Mouse (Mus musculus) testis, adult 2 months (tissue): ENCODE measurements around the gene Traf3ip1. TPM values are rescaled to one million over a fixed set of nuclear protein-coding genes. Genes with fewer than 3 reads are reported as not detected.

Experiments
- H3K27ac ChIP-seq: fragments of 200-500 bp; 2 replicates; pipeline ENCODE4 v1.5.1; 2012; ENCODE audit warnings: low read depth, low read length; ENCODE audit not compliant: control insufficient read depth, insufficient read depth
- H3K27me3 ChIP-seq: fragments of 200-500 bp; 2 replicates; pipeline ENCODE4 v1.6.1; 2012; ENCODE audit warnings: mild to moderate bottlenecking, low read length, moderate library complexity; ENCODE audit not compliant: control insufficient read depth, insufficient read depth
- H3K36me3 ChIP-seq: fragments of 200-500 bp; 2 replicates; pipeline ENCODE4 v1.6.1; 2012; ENCODE audit warnings: mild to moderate bottlenecking, low read length; ENCODE audit not compliant: control insufficient read depth, insufficient read depth
- H3K4me1 ChIP-seq: fragments of 200-500 bp; 2 replicates; pipeline ENCODE4 v1.6.1; 2012; ENCODE audit warnings: low read length; ENCODE audit not compliant: control insufficient read depth, insufficient read depth
- H3K4me3 ChIP-seq: fragments of 200-500 bp; 2 replicates; pipeline ENCODE4 v1.5.1; 2012; ENCODE audit warnings: low read depth, mild to moderate bottlenecking, low read length, moderate library complexity, mixed read lengths; ENCODE audit not compliant: control insufficient read depth
- CTCF ChIP-seq: fragments of 200-500 bp; IDR thresholded peaks from 2 replicates; pipeline ENCODE4 v1.5.1; 2012; ENCODE audit warnings: low read depth, mild to moderate bottlenecking, inconsistent platforms, low read length, moderate library complexity; ENCODE audit not compliant: control insufficient read depth, insufficient read depth, insufficient replicate concordance
- POLR2A ChIP-seq: fragments of 200-500 bp; IDR thresholded peaks from 2 replicates; pipeline ENCODE4 v1.6.1; 2012; ENCODE audit warnings: low read depth, mild to moderate bottlenecking, inconsistent platforms, low read length, moderate library complexity; ENCODE audit not compliant: control insufficient read depth
- polyA plus RNA-seq: library from polyadenylated mRNA; depleted of rRNA; stranded (reverse); fragments of >200 nt; gene quantifications from 2 replicates; pipeline ENCODE4 v1.2.3, GENCODE M21; 2012

Traf3ip1 gene
- polyA plus RNA-seq, 1 experiment, result 32.5 TPM

DNA sequence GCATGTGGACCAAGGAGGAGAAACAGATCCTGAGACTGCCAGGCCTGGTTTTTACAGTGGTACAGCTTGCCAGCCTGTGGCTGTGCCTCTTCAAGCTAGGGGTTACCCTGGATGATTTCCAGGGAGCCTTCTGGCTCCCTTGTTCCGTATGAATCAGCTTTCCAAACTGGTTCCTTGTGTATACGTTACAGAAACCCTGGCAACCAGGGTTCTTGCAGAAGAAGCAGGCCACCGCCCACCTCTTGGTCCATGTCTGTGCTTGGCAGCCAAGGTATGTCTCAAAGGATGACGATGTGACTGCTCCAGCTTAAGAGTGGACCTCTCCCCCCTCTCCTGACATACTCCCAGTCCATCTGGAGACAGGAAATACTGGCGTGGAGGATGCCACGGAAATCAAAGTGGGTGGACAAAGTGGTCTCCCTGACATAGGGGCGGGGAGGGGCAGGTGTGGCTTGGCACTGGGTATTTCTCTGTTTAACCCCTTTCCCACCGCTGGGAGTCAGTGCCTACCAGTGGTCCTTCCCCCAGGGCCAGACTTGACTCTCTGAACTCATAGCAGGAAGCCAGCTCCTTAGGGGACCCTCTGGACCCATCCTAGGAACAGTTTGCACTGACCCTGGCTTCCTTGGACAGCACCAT, 36.1 kb upstream of the Traf3ip1 start:
- H3K27ac ChIP-seq, result peak overlapping the region; percentile 64
- H3K27me3 ChIP-seq, result no peaks in the 10 kb centered on the region
- peaks cover 8% of the 10 kb centered on the region for H3K4me1 ChIP-seq
- no peaks in the 10 kb centered on the region for H3K36me3 ChIP-seq
- H3K4me3 ChIP-seq, result peak overlapping the region; percentile 89
- TF ChIP-seq CTCF (no peak), POLR2A (no peak)

DNA sequence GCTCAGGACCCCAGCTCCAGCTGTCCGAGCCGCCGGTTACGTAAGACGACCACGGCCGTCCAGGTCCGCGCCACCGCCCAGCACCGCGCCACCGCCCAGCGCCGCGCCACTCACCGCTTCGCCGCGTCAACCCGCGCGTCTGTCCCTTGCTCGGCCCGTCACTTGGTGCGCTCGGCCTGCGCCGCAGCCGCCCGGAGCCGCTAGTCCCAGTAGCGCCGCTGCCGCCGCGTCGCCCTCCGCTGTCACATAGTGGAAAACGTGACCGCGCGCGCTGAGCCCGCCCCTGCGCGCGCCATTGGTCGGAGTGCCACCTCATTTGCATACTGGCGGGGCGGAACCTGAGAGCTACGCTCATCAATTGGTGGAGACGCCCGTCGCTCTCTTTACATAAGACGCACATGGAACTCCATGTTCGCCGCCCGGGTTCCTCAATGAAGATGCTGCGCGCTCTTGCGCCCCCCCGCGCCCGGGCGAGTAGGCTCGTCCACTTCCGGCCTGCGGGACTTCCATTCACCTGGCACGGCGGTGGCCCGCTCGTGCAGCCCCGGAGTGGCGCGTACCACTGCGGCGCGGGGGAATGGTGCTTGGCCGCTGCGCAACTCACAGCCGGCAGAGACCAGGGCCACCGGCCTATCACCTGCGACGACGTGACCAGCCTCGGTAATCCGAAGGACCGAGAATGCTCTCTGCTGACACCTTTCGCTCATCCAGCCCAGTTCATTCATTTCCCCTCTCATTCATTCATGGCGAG, 35.2 kb upstream of the Traf3ip1 start, which contains the start of gene Per2:
Gene Per2, minus strand, starts transcription at position 266 of the 751 bp plus-strand sequence.
- H3K4me3 ChIP-seq, result peak within 1 kb of the TSS; percentile 89
- TF ChIP-seq CTCF (peak; percentile 7; the same call in 1 of the 2 replicates), POLR2A (peak; percentile 62)
- no peaks in the 10 kb centered on the region for H3K36me3 ChIP-seq
- H3K4me1 ChIP-seq, result peaks cover 8% of the 10 kb centered on the region
- H3K27ac ChIP-seq, result peak within 1 kb of the TSS; percentile 64
- H3K27me3 ChIP-seq, result no peaks in the 10 kb centered on the region

DNA sequence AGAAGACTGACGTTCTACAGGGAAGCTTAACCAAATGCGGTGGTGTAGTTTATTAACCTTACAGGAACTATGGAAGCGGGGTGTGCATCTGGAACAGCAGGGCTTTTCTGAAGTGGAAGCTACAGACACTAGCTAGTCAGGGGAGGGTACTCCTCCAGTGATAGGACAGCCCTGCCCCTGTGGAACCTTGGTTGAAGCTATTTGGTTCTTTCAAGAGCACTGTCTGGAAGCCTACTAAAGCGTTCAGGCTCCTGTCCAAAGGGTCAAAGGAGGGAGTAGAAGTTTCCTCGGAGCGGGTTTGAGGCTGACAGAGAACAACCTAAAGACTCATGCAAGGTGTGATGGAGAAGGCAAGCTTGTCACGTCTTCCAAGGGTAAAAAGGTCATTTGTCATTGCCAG, 34.4 kb upstream of the Traf3ip1 start:
- H3K27ac ChIP-seq, result no peak overlapping the region
- H3K4me1 ChIP-seq, result peaks cover 8% of the 10 kb centered on the region
- H3K4me3 ChIP-seq, result no peak overlapping the region
- TF ChIP-seq CTCF, result no peak
- TF ChIP-seq POLR2A, result no peak
- H3K27me3 ChIP-seq, result no peaks in the 10 kb centered on the region
- no peaks in the 10 kb centered on the region for H3K36me3 ChIP-seq

DNA sequence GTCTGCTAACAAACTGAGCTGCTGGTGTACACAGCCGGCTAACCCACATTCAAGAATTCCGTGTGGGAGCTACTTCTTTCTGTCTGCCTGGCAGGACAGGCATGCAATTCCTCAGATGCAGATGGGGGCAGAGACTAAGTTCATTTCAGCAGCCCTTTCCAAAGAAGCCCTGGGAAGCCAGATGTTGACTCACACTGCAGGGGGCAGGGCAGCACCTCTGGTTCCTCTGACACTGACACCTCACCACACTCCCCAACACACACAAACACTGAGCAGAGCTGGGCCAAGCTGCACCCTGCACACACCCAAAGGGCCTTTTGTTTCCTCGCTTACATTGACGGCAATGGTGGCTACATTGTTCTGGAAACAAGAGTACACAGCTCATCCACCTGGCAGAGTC, 33.9 kb upstream of the Traf3ip1 start:
- Histone ChIP-seq H3K36me3 (no peaks in the 10 kb centered on the region), H3K27me3 (no peaks in the 10 kb centered on the region), H3K4me1 (peaks cover 8% of the 10 kb centered on the region), H3K27ac (no peak overlapping the region), H3K4me3 (no peak overlapping the region)
- TF ChIP-seq POLR2A (no peak), CTCF (no peak)

DNA sequence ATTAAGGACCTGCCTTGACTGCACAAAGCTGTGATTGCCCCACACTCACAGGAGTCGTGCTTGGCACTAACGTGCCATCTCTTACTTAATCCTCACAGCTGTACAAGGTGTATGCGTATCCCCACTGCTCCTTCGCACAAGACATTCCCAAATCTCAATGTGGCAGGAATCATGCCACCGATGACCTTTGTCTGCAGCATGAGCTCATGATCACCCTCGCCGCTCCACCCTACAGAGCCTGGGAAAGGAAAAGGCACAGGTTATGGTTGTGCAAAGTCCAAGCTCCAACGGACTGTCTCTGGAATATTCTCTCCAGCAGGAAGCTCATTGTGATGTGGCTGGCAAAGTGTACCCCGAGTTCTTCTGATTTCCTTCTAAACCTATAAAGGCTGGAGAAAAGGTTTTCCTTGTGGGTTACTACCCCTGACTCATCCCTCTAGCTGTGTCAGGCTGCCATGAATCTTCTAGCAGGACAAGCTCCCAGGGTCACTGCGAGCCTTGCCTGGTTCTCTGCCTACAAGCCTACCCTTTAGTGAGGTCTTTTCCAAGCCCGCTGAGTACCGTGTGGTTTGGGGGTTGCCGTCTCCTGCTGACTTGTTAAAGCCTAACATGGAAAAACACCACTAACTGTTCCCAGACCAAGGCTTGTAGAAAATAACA, 31.0 kb upstream of the Traf3ip1 start:
- Histone ChIP-seq H3K4me3 (no peak overlapping the region), H3K27me3 (no peaks in the 10 kb centered on the region), H3K27ac (no peak overlapping the region), H3K4me1 (peaks cover 6% of the 10 kb centered on the region), H3K36me3 (no peaks in the 10 kb centered on the region)
- TF ChIP-seq POLR2A, result no peak
- no peak for TF ChIP-seq CTCF

DNA sequence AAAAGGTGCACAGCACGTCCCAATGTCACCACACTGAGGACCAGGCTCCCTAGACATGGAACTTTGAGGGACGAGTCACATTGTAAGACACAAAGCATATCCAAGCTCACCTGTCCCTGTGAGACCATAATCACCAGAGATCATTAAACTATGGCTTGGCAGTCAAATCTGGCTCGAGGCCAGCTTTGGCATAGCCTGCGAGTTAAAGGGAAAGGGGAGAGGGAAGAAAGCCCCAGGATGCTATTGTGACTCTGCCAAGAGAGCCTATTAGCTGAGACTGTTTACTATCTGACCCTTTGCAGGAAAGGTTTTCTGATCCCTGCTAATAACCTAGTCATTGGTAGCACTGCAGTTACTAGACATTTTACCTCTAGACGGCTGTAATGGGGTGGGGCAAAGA, 30.0 kb upstream of the Traf3ip1 start:
- H3K4me1 ChIP-seq, result peaks cover 3% of the 10 kb centered on the region; the same call in 1 of the 2 replicates
- no peak overlapping the region for H3K4me3 ChIP-seq
- no peak for TF ChIP-seq POLR2A
- TF ChIP-seq CTCF, result no peak
- H3K36me3 ChIP-seq, result no peaks in the 10 kb centered on the region
- no peak overlapping the region for H3K27ac ChIP-seq
- H3K27me3 ChIP-seq, result no peaks in the 10 kb centered on the region

- H3K27me3 ChIP-seq, result no peaks in the 10 kb centered on the region
- H3K36me3 ChIP-seq, result no peaks in the 10 kb centered on the region
- H3K4me3 ChIP-seq, result no peak overlapping the region
- no peak overlapping the region for H3K27ac ChIP-seq
- no peaks in the 10 kb centered on the region for H3K4me1 ChIP-seq
- TF ChIP-seq CTCF, result no peak
- TF ChIP-seq POLR2A, result no peak
Measured at GRCm38 (mm10) chr1:91465244-91465643, 29.2 kb upstream of the Traf3ip1 start.
